Mouse (Mus musculus): ENCODE results near the gene Cfl1.
"Not testable (repeated sequence)": the region's sequence is repeated elsewhere in the genome, so short reads cannot be mapped to it uniquely, and the experiment has no call there.

The Cfl1 gene

DNA sequence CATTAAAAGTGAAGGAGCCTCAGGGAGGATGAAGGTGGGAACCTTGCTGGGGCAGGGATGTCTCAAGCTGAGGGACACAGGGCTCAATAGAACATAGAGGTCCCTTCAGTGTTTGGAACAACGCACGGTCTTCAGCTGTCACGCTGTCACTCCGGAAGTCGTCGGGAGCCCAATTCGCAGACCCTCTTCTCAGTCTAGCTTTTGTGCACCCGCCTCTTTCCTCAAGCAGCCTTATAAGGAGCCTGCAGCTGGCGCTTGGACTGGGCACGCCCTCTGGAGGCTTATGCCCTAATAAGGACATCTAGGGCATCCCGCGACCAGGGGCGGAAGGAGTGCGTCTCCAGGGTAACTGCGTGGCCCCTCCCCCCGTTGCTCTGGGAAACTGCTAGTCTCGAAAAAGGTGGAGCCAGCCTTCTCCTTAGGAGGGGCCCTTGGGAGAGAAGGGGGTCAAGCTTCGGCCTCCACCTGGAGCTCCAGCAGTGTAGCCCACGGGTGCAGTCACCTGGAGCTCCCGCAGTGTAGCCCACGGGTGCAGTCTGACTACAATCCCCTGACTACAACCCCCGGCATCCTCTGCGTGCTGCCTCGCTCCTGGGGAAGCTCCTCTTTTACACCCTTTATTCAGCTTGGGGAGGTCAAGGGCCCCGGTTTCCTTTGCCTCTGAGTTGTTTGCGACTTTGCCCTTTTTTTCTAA lies 1.2 kb upstream of the Cfl1 start:
- DNase-seq (ENCODE audit: low read depth): peak; percentile 99

DNA sequence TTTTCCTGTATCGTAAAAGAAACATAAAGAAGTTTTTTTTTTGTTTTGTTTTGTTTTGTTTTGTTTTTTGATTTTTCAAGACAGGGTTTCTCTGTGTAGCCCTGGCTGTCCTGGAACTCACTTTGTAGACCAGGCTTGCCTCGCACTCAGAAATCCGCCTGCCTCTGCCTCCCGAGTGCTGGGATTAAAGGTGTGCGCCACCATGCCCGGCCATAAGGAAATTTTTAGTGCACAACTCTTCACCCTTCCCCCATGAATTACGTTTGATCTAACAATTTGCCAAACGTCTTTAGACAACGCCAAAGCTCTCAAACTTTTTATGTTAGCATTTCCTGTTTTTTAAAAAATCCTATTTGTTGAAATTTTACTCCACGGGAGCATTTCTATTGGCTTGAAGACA lies 534 bp upstream of the Cfl1 start:
- DNase-seq (ENCODE audit: low read depth): not testable (repeated sequence)

DNA sequence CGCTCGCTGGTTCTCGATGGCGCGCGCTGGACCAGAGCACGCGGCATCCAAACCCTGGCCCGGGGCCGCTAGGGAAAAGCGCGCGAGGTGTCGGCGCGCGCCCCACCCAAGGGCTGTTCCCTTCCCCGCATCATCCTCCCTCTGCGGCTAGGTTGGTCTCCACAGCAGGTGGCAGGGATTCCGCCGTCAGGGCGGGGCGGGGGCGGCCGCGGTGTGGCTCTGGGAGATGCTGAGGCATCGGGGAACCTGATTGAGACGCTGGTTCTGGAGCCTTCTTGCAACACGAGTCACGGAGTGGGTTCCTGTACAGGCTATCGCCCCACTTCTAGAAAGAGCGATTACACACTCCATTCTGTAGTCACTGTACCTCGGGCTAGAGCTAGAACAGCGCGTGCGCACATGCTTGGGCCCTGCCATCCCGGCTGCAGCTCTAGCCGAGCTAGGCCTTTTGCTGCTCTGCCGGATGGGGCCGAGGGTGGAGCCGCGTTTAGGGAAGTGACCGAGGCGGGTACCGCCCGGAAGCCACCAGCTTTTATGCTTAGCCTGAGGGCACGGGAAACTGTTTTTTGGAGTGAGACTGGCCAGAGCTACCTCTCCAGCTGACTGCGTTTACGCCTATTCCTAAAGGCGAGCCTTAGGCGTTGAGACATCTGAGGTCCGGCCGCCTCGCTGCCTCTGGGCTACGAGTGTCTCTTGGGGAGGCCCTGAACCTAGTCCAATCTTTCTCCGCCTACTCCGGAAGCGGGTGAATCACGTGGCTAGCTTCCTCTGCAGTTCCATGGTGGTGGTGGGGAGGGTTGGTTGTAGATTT lies 848 bp downstream of the Cfl1 start:
- peak; percentile 96 for DNase-seq (ENCODE audit: low read depth)

DNA sequence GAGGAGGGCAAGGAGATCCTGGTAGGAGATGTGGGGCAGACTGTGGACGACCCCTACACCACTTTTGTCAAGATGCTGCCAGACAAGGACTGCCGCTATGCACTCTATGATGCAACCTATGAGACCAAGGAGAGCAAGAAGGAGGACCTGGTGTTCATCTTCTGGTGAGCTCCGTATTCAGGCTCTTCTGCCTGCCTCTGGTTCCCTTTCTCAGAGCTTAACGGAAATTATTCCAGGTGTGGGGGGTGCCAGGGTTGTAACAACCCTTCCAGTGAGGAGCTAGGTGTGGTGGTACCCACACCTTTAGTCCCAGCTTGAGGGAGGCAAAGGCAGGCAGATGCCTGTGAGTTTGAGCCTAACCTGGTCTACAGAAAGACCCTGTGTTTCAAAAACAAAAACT lies 2.4 kb downstream of the Cfl1 start:
- no peak for DNase-seq (ENCODE audit: low read depth)

DNA sequence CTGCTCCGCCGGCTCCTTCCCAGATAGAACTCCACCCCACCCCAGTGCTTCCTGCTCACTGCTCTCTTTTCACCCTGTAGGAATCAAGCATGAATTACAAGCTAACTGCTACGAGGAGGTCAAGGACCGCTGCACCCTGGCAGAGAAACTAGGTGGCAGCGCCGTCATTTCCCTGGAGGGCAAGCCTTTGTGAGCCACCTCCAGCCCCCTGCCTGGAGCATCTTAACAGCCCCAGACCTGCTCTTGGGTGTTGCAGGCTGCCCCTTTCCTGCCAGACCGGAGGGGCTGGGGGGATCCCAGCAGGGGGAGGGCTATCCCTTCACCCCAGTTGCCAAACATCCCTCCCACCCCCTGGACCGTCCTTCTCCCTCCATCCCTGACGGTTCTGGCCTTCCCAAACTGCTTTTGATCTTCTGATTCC lies 3.1 kb downstream of the Cfl1 start:
- not testable (repeated sequence) for DNase-seq (ENCODE audit: low read depth)

DNA sequence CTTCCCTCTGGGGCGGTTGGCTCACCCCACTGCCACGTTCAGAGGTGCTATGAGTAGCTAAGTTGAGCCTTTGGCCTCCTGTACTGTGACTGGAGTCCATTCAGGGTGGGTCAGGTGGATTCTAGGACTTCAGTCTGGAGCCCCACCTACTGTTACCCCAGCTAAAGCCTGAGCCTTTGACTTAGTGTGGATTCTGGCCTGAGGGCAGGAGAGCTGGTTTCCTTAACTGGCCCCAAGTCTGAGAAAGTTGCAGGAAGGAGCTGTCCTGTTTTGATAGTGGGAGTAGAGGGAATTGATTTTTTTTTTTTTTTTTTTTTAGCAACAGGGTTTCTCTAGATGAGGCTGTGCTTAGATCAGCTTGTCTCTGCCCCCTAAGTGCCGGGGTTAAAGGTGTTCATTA lies 4.1 kb downstream of the Cfl1 start:
- no peak for DNase-seq (ENCODE audit: low read depth)

DNA sequence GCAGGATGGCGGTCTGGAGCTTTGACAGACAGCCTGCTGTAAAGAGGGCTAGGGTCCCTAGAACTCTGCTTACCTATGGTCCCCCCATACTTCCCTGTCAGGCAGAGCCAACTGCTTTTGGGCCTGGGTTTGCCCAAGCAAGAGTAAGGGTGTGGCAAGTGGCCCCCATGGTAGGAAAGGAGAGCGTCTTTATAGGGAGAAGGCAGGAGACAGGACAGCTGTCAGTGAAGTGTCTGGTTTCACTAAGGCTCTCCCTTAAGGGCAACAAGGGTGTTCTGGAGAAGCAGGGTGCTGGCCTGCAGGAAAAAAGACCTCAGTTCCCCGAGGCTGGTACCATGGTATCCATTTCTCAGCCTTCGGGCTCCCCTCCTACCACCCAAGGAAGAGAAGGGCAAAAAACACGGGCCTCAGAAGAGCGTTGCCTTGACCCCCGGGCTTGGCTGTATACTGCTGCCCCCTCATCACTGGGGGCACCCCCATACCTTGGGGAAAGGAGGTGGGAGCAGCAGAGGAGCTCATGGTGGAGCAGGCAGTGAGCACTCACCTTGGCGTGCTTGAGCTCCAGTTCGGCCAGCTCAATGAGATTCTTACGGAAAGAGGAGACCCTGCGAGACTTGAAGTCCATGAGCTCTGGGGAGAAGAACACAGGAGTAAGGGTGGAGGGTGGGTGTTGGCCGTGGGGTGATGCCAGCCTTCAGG lies 5.2 kb downstream of the Cfl1 start:
- no peak for DNase-seq (ENCODE audit: low read depth)

DNA sequence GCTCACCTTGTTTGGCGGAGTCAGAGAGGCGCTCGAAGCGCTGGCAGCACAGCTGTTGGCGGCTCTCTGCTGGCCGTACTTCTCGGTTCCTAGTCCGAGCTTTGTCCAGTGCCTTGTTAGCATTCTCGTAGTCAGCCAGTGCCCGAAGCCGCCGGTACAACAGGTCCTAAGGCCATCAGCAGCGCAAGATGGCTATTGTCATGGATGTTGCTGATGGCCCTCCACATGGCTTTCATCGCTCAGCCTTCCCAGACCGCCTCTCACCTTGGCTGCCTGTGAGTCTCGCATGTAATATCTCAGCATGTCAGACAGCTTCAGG lies 5.8 kb downstream of the Cfl1 start:
- DNase-seq (ENCODE audit: low read depth): no peak

DNA sequence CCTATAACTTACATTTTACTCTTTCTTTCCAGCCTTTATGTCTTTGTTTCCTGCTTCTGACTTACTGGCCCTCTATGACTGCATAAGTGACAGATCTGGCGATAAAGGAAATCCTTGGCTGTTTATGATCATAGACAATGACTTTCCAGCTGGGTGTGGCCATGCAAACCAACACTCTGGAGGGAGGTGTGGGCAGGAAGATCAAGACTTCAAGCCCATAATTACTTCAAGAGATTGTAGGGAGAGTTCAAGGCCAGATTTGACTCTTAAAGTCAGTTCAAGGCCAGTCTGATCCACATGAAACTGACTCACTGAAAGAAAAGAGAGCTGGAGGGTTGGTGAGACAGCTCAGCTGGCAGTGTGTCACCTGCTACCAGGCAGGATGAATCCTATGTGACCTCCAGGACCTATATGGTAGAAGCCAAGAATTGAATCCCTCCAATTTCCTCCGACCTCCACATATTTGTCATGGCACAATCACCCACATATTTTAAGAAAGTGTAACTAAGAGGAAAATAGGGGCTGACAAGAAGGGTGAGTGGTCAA lies 10.1 kb downstream of the Cfl1 start:
- no peak for DNase-seq (ENCODE audit: low read depth)

DNA sequence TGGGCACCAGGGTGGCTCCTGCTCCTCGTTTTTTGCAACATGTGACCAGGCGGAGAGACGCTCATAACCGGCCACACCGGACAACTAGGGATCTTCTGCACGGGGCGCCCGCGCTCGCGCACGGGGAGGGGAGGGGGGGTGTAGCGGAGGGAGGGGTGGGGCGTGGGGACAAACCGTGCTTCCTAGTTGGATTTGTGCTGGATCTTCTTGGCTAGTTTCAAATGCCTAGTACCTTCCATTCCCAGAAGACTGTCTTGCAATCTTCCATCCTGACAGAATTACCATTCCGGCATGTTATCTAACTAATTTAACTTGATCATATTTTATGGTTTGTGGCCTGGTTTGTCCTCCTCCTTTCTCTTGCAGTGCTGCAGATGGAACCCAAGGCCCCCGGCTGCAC lies 13.4 kb downstream of the Cfl1 start, which contains the start of gene 1700020D05Rik:
Gene 1700020D05Rik, minus strand, starts transcription at position 101 of the 400 bp plus-strand sequence.
- DNase-seq (ENCODE audit: low read depth): no peak

DNA sequence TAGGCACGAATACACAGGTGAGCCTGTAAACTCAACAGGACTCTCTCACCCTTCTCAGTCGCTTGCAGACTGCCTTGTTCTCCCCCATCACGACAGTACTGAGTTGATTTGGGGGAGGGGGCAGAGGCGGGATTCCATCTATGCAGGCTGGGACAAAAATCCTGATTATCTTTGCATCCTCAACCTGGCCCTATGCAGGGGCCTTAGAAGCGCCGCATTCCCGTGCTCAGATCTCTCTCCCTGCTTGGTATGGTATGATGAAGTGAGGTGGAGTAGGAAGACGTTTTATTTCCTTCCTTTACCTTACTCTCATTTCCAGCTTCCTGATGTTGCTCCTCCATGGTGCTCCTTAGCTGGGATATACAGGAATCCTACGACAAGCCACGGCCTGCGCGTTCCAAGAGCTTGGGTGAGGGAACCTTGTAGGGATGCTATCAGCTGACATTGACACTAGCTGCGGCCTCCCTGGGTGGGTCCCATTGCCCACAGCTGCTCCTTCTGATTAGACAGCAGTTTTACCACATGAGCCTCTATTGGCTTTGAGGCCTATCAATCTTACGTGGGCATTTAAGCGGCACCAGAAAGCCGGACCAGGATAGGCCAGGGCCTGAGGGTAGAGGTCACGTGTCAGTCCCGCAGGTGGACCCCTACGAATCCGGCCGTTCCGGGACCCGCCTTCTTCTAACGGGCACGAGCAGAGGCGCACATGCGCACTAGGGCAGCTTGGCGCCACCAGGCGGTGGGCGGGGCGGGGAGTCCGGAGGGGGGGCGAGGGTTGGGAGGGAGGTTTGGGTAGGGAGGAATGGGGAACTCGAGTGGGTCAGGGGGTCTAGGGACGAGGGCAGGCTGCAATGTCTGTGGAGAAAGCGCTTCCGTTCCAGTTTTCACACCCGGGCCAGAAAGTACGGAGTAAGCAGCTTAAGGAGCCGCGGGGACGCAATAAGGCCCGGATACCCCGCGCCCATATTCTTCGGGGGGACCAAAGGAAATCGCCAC lies 20.1 kb downstream of the Cfl1 start, which contains the start of gene Snx32:
Gene Snx32, minus strand, starts transcription at position 508 of the 996 bp plus-strand sequence.
- peak; percentile 97 for DNase-seq (ENCODE audit: low read depth)

DNA sequence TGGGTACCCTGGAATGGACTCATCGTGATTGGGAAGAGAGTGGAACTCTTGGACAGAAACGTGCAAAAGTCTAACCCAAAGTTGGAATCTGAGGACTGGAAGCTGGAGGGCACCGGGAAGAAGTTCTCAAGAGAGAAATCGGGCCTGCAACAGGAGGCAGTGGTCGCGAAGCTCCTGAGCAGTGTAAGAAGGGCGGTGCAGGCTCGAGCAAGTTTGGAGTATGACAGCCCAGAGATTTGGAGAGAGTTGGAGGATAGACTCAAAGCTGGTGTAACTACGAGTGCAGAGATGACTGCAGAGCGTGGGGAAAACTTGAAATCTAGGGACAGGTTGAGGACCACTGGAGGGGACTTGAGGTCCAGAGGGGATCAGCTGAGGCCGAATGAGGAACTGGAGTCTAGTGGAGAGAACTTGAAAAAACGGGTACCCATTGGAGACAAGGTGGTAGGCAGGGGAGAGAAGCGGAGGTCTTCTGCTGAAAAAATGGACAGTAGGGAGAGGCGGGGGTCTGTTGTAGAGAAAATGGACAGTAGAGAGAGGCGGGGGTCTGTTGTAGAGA lies 20.9 kb downstream of the Cfl1 start:
- no peak for DNase-seq (ENCODE audit: low read depth)

DNA sequence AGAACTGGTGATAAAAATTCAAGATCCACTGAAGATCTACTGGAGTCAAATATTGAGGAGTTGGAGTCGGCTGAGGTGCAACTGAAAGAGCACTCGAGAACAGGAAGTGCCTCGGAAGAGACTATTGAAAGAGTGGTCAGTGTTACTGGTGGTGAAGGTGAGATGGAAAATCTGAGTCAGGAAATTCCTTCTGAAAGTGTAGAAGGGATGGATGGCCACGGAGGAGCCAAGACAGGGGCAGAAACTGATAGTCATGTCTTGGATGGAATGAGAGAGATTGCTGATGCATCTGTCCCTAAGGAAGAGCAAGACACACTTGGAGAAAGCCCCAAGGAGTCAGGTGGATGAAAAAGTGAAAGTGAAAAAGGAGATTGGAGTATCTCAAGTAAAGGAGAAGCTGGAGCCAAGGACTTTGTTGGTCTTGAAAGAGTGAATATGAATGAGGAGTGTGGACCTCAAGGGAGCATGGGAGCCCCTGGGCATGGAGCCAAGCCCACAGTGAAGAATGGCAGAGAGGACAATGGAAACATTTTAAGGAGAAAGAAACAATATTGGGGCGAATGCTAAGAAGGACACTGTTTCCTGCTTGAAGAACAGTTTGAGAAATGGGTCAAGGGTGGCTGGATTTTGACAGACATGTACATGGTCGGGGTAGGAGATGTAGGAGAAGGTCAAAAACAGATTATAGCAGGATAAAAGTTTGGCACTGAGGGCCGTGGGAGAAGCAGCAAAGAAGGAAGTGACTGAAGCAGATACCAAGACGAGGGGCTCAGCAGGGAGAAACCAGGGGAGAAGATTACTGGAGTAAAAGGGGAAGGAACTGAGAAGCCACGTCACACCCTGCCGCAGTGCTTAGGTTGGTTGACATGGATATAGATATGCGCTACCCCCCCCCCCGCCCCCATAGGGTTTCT lies 22.1 kb downstream of the Cfl1 start:
- DNase-seq (ENCODE audit: low read depth): peak; percentile 63

DNA sequence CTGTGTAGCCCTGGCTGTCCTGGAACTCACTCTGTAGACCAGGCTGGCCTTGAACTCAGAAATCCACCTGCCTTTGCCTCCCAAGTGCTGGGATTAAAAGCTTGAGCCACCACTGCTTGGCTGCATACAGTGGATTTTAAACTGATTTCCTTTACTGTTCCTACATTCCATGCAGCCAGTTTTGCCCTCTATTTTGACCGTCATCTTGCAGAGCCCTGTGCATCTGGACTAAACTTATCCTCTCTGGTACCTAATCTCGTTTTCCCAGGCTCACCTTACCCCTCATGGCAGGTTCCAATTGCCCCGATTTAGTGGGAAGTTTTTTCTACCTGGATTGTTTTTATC lies 22.7 kb downstream of the Cfl1 start:
- no peak for DNase-seq (ENCODE audit: low read depth)

DNA sequence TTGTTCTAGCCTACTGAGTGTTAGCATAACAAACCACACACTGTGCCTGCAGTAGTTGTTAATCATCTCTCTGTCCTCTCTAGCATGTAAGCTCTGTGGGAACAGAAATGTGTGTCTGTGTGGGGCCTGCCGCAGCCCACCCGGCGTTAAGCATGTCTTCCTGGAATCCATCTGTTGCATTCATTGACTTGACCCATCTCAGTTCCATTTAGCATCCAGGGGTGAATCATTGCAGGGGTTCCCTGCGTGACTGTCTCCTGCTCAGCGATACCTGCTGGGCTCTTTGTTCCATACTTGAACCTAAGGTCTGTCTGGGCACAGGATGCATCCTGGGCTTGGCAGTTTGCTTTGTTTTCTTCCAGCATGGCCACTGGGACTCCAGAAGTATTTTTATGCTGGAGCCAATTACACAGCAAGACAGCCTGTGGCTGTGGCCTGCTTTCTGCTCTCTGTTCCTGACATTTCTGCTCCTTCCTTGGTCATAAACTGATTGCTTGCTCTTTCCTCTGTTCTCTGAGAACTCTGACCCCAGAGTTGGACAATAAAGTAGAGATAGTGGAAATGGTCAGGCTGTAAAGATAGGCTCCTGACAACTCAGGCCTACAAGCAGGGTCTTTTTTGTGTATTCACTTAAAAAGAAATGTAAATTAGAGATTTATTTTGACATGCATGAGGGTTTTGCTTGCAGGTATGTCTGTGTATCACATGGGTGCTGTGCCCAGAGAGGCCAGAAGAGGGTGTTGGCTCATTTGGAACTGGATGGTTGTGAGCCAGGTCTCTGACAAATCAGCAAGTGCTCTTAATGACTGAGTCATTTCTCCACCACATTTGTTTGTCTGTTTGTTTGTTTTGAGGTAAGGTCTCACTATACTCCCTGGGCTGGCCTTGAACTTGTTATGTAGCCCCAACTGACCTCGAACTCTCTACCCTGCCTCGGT lies 25.9 kb downstream of the Cfl1 start:
- DNase-seq (ENCODE audit: low read depth): peak; percentile 54

DNA sequence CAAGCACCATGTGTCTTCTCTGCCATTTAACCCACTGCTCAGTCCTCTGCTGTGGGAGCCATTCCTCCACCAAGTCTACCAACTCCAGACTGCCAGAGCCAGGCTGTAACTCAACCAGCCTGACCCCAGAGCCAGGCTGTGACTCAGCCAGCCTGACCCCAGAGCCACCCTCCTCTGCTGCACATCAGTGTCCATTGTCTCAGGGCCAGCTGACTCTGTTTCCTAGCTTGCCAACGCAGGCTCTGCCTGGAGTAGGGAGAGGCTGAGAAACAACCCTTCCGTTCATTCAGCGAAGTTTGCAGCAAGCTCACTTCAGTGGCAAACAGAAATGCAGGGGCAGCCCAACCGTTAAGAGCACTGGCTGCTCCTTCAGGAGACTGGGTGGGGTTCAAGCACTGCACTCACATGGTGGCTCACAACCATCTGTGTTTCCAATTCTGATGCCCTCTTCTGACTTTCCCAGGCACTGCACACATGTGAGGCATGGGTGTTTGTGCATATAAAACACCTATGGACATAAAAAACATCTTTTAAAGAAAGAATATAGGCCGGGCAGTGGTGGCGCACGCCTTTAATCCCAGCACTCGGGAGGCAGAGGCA lies 26.8 kb downstream of the Cfl1 start:
- DNase-seq (ENCODE audit: low read depth): no peak

DNA sequence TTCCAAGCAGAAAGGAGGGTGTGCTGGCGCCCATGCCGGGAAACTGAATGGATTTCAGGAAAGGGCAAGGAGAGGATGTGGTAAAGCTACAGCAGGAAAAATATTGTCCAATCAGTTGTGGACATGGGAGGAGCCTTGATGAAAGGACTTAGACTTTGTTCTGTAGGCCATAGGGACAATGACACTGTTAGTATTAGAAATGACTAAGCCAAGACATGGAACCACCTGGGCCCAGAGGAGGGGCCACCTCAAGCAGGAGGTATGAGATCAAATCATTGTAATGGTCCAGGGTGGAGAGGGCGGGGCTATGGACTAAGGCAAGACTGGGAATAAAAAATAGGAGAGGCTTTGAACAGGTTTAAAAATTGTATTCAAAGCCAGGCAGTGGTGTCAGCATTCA lies 28.5 kb downstream of the Cfl1 start:
- DNase-seq (ENCODE audit: low read depth): no peak

DNA sequence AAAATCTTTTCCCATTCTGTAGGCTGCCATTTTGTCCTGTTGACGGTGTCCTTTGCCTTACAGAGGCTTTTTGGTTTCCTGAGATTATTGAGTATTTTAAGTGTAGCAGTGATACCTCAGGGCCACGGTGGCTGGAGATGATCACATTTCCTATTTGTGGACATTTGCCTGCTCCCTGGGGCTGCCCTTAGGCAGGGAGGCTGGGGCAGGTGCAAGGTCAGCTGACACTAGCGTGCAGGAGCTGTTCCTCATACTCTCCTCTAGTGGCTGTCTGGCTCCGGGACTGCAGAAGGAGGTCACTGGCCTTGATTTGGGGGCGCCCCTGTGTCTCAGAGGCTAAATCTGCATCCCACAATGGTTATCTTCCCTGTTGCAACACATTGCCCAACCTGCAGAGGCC lies 34.9 kb downstream of the Cfl1 start:
- no peak for DNase-seq (ENCODE audit: low read depth)
